Mouse (Mus musculus): ENCODE results near the gene Smim14.

- TF ChIP-seq CTCF (IDR thresholded peaks at IDR 0.05; ENCODE audit: low read depth, low read length): no peak
- TF ChIP-seq POLR2AphosphoS5 (IDR thresholded peaks at IDR 0.05; ENCODE audit: insufficient replicate concordance, low read depth, low read length): no peak
- no peak for TF ChIP-seq GATA1 (IDR thresholded peaks at IDR 0.05; ENCODE audit: borderline replicate concordance, low read length)
- no peak for TF ChIP-seq TAL1 (conservative IDR thresholded peaks at IDR 0.05; ENCODE audit: low read depth, low read length)
- no peak for TF ChIP-seq GATA2 (IDR thresholded peaks at IDR 0.05; ENCODE audit: borderline replicate concordance, low read depth, low read length)
Observed at GRCm38 (mm10) chr5:65565486-65565885, 28.5 kb upstream of the Smim14 start.
